Mouse (Mus musculus) urinary bladder, postnatal 36 days (tissue): ENCODE data around the gene Mbtps1.

Experiments
- DNase-seq, 2 experiments: peaks; one replicate each; pipeline ENCODE4 v3.0.0; 2022; ENCODE audit warnings: low spot score in 2 of 2, mixed read lengths in 1 of 2

The Mbtps1 gene

DNA sequence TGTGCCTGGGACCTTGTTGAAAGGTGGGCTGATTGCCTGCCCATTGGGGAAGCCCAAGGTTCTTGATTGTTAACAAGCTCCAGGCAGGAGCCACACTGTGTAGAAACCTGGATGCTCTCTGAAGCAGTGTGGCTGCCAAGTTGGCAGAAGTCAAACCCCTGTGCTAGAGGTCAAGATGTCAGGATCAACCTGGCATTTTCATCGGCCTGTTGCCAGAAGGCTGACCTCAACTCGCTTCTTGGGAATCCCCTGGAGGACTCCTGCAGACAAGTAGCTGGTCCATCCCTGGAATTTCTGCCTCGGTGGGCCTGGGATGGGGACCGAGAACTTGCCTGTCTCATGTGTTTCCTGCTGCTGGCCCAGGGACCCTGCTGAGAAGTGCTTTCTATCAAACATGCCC, 56.4 kb downstream of the Mbtps1 start:
- no peak for DNase-seq

GRCm38 (mm10) chr8:119501598-119501997, 56.9 kb downstream of the Mbtps1 start, which contains the start of gene Slc38a8:
Gene Slc38a8, minus strand, starts transcription at chr8:119501698.
- DNase-seq: no peak

- no peak for DNase-seq
These were observed 58.7 kb downstream of the Mbtps1 start for GRCm38 (mm10) chr8:119499836-119500235.

DNA sequence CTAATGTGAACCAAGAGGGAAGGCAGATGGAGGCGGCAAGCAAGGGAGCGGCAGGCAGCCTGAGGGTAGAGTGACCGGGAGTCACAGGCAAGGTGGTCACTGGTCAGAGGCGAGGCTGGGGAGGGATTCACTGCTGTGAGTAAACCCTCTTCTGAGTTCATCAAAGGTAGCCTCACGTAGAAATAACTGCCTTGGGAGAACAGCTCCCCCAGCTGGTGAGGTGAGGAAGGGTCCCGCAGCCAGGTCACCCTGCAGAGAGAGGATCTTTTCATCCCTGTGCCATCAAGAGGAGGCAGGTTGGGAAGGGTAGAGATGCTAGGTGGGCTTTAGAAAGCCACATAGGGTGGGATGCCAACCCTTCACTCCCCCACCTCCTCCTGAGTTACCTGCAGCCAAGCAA, 61.7 kb downstream of the Mbtps1 start:
- DNase-seq: peak; percentile 51 to 55

GRCm38 (mm10) chr8:119487093-119487492, 71.4 kb downstream of the Mbtps1 start:
- no peak for DNase-seq

DNA sequence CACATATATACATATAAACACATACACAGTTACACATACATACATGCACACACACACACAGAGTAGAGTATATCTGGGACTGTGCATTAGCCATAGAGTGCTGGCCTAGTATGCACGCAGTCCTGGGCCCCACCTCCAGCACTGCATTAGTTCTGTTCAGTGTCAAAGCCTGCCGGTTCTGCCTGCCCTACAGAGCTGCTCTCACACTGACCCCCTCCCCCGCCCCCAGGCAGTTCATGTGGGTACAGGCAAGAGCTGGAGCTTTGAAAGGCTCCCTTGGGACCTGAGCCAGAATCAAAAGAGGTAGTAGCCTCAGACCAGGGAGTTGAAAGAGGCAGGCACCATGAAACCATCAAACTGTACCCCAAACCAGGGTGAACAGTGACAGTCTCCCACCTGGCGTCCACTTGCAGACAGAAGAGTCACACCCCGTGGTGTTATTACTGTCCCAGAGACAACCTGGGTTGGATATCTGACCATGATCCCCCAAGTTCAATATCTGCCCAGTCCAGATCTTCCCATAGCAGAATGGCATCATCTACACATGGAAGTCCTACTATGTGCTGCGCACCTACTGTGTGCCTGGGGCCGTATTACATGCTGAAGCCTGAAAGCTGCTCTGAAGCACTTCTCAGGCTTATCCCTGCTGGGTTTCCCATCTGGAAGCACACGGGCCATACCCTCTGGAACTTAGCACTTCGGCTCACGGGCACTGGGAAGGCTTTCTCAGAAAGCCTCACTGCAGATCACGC, 74.2 kb downstream of the Mbtps1 start:
- DNase-seq: no peak

DNA sequence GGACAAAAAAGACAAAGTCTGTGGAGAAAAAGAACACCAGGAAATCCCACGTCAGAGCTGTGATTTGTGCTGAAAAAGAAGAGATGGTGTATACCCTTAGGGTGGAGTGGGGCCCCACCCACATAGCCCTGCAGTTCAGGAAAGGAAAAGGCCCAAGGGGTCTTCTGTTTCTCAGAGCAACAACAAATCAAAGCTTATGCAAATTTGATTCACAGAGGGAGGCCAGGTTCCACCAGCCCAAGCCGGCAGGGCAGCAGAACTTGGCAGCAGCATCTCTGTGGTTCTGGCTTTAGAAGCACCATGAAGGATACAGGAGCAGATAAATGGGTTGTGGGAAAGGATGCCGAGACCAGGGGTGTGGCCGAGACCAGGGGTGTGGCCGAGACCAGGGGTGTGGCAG, 79.9 kb downstream of the Mbtps1 start:
- no peak for DNase-seq

- no peak for DNase-seq
These were observed 90.4 kb downstream of the Mbtps1 start for GRCm38 (mm10) chr8:119468091-119468490.

GRCm38 (mm10) chr8:119466794-119467193, 91.7 kb downstream of the Mbtps1 start:
- DNase-seq: no peak

DNA sequence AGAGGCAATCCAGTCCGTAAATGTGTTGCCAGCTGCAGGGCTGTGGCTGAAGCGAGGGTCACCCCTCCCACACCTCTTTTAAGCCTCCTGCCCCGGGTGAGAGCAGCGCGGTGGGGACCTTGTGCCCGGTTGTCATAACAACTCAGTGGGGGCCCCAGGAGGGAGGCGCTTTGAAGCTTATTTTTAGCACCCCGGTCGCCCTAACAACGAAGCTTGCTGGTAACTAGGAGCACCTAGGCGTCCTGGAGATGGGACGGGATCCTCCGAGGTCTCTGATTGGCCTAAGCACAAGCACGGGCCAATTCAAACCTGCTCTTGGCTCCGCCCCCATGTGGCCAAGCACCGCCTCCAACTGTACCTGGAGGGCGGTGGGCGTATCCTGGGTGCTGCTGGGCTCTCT, 92.4 kb downstream of the Mbtps1 start:
- no peak for DNase-seq

DNA sequence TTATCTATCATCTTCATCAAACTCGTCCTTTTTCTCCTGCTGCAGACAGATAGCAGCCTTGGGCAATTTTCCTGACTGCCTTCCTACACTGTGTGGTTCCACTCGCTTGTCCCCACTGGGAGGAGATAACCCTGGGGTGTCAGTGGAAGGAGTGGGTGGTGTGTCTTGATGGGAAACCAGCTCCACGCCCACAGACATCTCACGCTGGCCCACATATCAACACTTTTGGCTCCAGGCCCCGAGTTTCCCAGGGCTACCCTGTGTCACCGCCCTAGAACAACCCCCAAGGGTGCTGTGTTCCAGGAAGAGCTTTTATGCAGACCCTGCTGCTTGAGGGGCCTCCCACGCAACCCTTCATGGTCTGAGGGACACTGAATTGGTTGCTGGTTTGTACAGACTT, 94.8 kb downstream of the Mbtps1 start:
- no peak for DNase-seq

GRCm38 (mm10) chr8:119461356-119461755, 97.2 kb downstream of the Mbtps1 start:
- DNase-seq: no peak

- peak in 1 of 2 experiments; percentile 48 for DNase-seq
These were observed 98.8 kb downstream of the Mbtps1 start for GRCm38 (mm10) chr8:119459724-119460123.
